Mouse (Mus musculus) gastrocnemius, postnatal 36 days (tissue): ENCODE measurements around the gene Tsc2. TPM values are rescaled to one million over a fixed set of nuclear protein-coding genes. Genes with fewer than 3 reads are reported as not detected.

Experiments
- DNase-seq, 2 experiments: peaks; one replicate each; pipeline ENCODE4 v3.0.0; 2022
- intact Hi-C: fragments of 180-260 bp; cut with DNase I; formaldehyde crosslinking; loops from one replicate; pipeline ENCODE4 v1.15.1; 2025
- total RNA-seq, 2 experiments: library from RNA; stranded (reverse); gene quantifications; 2 replicates each; pipeline ENCODE4 v1.2.3; 2021

The Tsc2 gene
- total RNA-seq, 2 experiments from 2014 or later = 74.9 to 76.8 TPM

DNA sequence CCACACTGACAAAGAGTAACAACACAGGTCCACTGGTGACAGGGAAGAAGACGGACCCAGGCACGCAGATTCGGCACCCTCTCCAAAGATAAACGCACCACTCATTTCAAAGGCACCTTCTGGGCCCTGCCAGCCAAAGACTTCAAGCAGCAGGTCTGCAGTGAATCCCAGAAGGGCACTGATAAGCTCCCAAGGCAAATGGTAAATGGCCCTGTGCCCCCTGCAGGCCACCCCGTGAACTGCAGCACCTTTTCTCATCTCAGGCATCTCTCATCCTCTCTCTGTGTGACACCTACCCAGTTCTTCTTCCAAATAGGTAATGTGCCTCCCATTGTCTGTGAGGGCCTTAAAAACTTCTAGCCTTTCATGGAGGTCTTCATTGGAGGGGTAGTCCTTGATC is 3.8 kb downstream of the Tsc2 start:
- DNase-seq = peak; percentile 58 to 74

GRCm38 (mm10) chr17:24625472-24625871 is 7.0 kb downstream of the Tsc2 start:
- intact Hi-C loops = loop anchor here (5.0 kb wide), 1 partner anchor 93 kb away; the partner anchor contains the start of gene Rab26

More for the DNA sequence above, 3.8 kb downstream of the Tsc2 start:
- intact Hi-C loops = loop anchor here (2.0 to 5.0 kb wide), 2 partner anchors 22 to 96 kb away; partner anchors contain the start of genes Rab26 and Slc9a3r2

GRCm38 (mm10) chr17:24617561-24618194 is 14.8 kb downstream of the Tsc2 start:
- intact Hi-C loops = no loop called here
- DNase-seq = no peak

More at GRCm38 (mm10) chr17:24625472-24625871, 7.0 kb downstream of the Tsc2 start:
- DNase-seq = no peak

DNA sequence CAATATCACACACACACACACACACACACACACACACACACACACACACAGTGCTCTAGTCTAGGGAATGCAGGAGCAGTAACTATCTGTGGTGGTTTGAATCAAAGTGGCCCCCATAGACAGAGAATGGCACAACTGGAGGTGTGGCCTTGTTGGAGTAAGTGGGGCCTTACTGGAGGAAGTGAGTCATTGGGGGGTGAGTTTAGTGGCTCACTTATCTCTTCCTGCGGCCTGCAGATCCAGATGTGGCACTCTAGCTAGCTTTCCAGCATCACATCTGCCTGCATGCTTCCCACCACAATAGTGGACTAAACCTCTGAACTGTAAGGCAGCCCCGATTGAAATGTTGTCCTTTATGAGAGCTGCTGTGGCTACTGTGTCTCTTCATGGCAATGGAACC is 21.7 kb downstream of the Tsc2 start:
- intact Hi-C loops = no loop called here
- no peak for DNase-seq

GRCm38 (mm10) chr17:24608874-24609273 is 23.6 kb downstream of the Tsc2 start:
- DNase-seq = no peak
- intact Hi-C loops = no loop called here

- no peak for DNase-seq
- intact Hi-C loops = no loop called here
These were observed 24.1 kb downstream of the Tsc2 start for GRCm38 (mm10) chr17:24608370-24608769.

DNA sequence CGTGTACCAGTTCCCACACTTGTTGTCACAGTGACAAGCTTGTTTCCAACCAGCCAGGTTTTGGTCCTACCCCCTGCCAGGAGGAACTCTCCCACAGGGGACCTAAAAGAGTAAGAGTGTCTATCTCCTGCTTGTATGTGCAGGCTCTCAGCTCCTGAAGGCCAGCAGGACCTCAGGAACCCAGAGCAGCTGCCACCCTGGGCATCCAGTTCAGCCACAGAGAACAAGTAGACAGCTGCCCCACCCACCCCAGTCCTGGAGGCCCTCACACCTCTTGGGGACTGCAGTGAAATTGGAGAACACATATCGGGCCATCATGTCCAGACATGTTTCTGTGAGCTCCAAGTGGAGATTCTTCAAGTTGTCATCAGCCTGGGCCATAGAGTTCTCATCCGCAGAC is 27.9 kb downstream of the Tsc2 start:
- DNase-seq = no peak
- intact Hi-C loops = no loop called here

GRCm38 (mm10) chr17:24603961-24604360 is 28.5 kb downstream of the Tsc2 start:
- no peak for DNase-seq
- intact Hi-C loops = no loop called here

GRCm38 (mm10) chr17:24600502-24600901 is 31.9 kb downstream of the Tsc2 start:
- DNase-seq = no peak
- intact Hi-C loops = no loop called here

DNA sequence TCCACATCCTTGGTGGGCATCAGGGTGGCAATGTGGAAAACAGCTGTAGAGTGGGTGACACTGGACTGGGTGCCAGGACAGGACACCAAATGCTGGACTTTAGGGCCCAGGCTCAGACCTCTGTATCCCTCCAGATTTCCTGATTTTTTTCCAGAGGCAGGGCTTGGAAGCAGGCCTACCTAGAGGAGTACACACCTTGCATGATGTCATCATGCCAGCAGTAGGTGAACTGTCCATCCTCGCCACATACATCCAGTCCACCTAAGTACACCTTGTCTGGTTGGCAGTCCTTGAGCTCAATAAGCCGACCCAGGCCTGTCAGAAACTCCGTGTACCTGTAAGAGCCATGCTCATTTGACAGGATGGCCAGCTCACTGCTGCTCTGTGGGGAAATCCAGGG is 34.4 kb downstream of the Tsc2 start:
- intact Hi-C loops = no loop called here
- DNase-seq = no peak

GRCm38 (mm10) chr17:24596471-24597183 is 35.8 kb downstream of the Tsc2 start:
- no peak for DNase-seq
- intact Hi-C loops = no loop called here

- no peak for DNase-seq
- intact Hi-C loops = no loop called here
These were observed 36.4 kb downstream of the Tsc2 start for GRCm38 (mm10) chr17:24596073-24596466.

GRCm38 (mm10) chr17:24595126-24596072 is 37.0 kb downstream of the Tsc2 start:
- no peak for DNase-seq
- intact Hi-C loops = no loop called here

DNA sequence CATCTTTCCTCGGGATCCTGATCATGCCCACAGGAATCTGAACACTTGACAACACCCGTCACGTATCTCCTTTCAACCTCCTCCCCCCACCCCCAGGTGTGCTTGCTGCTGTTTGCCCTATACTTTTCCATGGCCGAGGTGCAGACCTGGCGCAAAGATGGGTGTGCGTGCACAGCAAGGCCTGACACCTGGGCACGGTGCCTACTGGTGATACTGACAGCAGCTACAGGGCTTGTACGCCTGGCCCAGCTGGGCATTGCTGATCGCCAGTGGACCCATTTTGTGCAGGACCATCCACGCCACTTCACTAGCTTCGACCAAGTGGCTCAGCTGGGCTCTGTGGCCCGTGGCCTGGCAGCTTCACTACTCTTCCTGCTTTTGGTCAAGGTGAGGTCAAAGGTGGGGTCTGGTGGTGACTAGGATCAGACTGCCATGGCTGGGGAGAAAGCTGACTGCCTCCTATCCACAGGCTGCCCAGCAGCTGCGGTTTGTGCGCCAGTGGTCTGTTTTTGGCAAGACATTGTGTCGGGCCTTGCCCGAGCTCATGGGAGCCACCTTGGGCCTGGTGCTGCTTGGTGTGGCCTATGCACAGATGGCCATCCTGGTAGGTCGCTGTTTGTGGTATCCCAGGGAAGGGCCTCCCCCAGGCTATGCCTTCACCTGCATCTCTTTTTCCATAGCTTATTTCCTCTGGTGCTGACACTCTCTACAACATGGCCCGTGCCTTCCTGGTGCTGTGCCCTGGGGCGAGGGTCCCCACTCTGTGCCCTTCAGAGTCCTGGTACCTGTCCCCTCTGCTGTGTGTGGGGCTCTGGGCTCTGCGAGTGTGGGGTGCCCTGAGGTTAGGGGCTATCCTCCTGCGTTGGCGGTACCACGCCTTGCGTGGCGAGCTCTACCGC is 38.2 kb downstream of the Tsc2 start:
- DNase-seq = no peak
- intact Hi-C loops = no loop called here

DNA sequence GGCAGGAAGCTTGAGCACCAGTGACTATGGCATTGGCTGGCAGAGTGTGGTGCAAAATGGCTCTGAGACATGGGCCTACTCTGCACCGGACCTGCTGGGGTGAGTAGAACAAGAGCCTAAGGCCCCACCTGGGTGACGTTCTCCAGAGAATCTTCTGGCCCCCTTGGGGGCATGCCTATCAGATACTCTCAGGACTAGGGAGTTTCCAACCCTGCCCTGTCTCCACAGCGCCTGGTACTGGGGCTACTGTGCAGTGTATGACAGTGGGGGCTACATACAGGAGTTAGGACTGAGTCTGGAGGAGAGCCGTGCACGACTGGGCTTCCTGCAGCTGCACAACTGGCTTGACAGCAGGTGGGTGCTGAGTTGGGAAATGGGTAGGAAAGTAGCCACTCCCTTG is 39.2 kb downstream of the Tsc2 start:
- intact Hi-C loops = no loop called here
- no peak for DNase-seq

GRCm38 (mm10) chr17:24591695-24592094 is 40.7 kb downstream of the Tsc2 start:
- DNase-seq = no peak
- intact Hi-C loops = no loop called here

GRCm38 (mm10) chr17:24590943-24591342 is 41.5 kb downstream of the Tsc2 start:
- no peak for DNase-seq
- intact Hi-C loops = no loop called here

DNA sequence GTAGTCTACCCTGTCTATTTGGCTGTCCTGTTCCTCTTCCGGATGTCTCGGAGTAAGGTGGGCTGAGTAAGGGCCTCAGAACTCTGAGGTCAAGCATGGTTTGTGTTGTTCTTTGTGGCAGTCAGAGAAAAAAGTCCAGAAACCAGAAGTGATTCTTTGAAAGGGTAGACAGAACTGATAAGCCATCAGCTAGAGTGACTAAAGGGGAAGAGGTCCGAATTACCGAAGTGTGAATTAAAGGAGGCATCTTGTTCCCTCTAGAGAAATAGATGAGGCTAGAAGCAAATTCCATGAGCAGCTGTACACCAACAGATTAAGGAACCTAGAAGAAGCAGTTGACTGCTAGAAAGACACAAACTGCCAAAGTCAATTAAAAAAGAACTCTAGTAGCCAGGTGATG is 45.9 kb downstream of the Tsc2 start:
- intact Hi-C loops = no loop called here

DNA sequence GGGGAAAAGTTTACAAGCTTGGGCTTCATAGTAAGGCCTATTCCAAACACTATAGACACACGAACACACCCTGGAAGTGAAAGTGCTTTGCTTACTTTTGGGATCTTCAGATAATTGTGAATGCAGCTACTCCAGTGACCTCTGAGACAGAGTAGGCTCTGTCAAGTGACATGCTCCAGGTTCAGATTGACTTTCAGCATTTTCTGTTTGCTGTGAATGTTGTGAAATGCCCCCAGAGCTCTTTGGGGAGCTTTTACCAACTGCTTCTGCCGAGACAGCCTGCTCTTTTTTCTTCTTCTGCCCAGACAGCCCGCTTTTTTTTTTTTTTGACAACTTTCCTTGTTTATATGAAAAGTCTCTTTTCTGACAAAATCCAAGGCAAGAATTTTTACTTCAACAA is 47.9 kb downstream of the Tsc2 start:
- intact Hi-C loops = loop anchor here (5.0 kb wide), 1 partner anchor 38 kb away; no protein-coding TSS in a partner anchor
- DNase-seq = no peak

More for the DNA sequence above, 45.9 kb downstream of the Tsc2 start:
- DNase-seq = no peak
